Mouse (Mus musculus): ENCODE results near the gene Heatr5b. TPM values are rescaled to one million over a fixed set of nuclear protein-coding genes. Genes with fewer than 3 reads are reported as not detected.

Gene Heatr5b
- polyA plus RNA-seq, 1 experiment = 22.6 TPM

GRCm38 (mm10) chr17:78702988-78703387, 132.2 kb downstream of the Heatr5b start:
- WGBS = 87% methylated on average over 7 of the region's 7 CpGs
- H3K36me3 ChIP-seq (ENCODE audit: control insufficient read depth, insufficient read depth, low read length) = no peaks in the 10 kb centered on the region; the same call in 1 of the 2 replicates
- no peak overlapping the region for H3K4me3 ChIP-seq (ENCODE audit: insufficient read depth, low read depth, low read length)
- H3K27me3 ChIP-seq (replicated peaks; ENCODE audit: control insufficient read depth, insufficient read depth, low read length) = no peaks in the 10 kb centered on the region
- no peak for DNase-seq
- H3K27ac ChIP-seq (ENCODE audit: insufficient read depth, low read depth, low read length) = no peak overlapping the region
- peaks cover 6% of the 10 kb centered on the region; the same call in 1 of the 2 replicates for H3K4me1 ChIP-seq (ENCODE audit: control insufficient read depth, insufficient read depth, low read length)
- no peak for TF ChIP-seq CTCF (conservative IDR thresholded peaks at IDR 0.05; ENCODE audit: insufficient read depth, insufficient read length, low read depth, low read length)
- TF ChIP-seq POLR2A (IDR thresholded peaks at IDR 0.05; ENCODE audit: low read depth, low read length) = no peak

Other genes with a start within 250 kb of the Heatr5b start
- 6.4 and 6.5 TPM in 2 replicates for gene Strn, start 98.2 kb downstream of the Heatr5b start, polyA plus RNA-seq (2012; rRNA removed)
- 8.5 TPM in 2 replicates for gene Gpatch11, start 203 bp upstream of the Heatr5b start, polyA plus RNA-seq (2012; rRNA removed)
- gene Eif2ak2, start 47.2 kb upstream of the Heatr5b start, polyA plus RNA-seq (2012; rRNA removed) = 5.6 and 5.9 TPM in 2 replicates
- not detected in 2 replicates for gene Sult6b1, start 71.6 kb upstream of the Heatr5b start, polyA plus RNA-seq (2012; rRNA removed)
- 17.9 and 26.7 TPM in 2 replicates for gene Cebpzos, start 81.1 kb upstream of the Heatr5b start, polyA plus RNA-seq (2012; rRNA removed)
- gene Cebpz, start 101.7 kb upstream of the Heatr5b start, polyA plus RNA-seq (2012; rRNA removed) = 3.1 and 6.8 TPM in 2 replicates
- gene Ndufaf7, start 101.8 kb upstream of the Heatr5b start, polyA plus RNA-seq (2012; rRNA removed) = 16.7 and 20.8 TPM in 2 replicates
- gene Prkd3, start 185.5 kb upstream of the Heatr5b start, polyA plus RNA-seq (2012; rRNA removed) = 9.4 and 10.3 TPM in 2 replicates
- gene Qpct, start 216.5 kb upstream of the Heatr5b start, polyA plus RNA-seq (2012; rRNA removed) = 2.3 and 2.7 TPM in 2 replicates

All from kidney, adult 2 months (tissue).